Mouse (Mus musculus) thymus, adult 2 months (tissue): ENCODE results near the gene Pak1.
"Not testable (repeated sequence)": the region's sequence is repeated elsewhere in the genome, so short reads cannot be mapped to it uniquely, and the experiment has no call there.

Experiments
- CTCF ChIP-seq: fragments of 200-500 bp; IDR thresholded peaks from 2 replicates; pipeline ENCODE4 v1.5.1; 2012; ENCODE audit warnings: mild to moderate bottlenecking, control low read depth, low read length, moderate library complexity, borderline replicate concordance; ENCODE audit not compliant: control insufficient read depth, poor library complexity, insufficient read depth; ENCODE audit errors: extremely low read depth
- POLR2A ChIP-seq: fragments of 200-500 bp; IDR thresholded peaks from 2 replicates; pipeline ENCODE4 v1.6.1; 2012; ENCODE audit warnings: mild to moderate bottlenecking, low read length, control low read depth, moderate library complexity; ENCODE audit not compliant: control insufficient read depth, poor library complexity, insufficient read depth; ENCODE audit errors: extremely low read depth

- not testable (repeated sequence) for TF ChIP-seq CTCF, POLR2A
Observed at GRCm38 (mm10) chr7:97849557-97849956, 61.2 kb downstream of the Pak1 start.
